Mouse (Mus musculus) bone marrow, adult 2 months (tissue): ENCODE data around the gene Rnf220.

ENCODE experiments used
- CTCF ChIP-seq: fragments of 200-500 bp; IDR thresholded peaks from 2 replicates; pipeline ENCODE4 v1.5.1; 2011; ENCODE audit warnings: low read length, control low read depth; ENCODE audit not compliant: control insufficient read depth, insufficient read depth
- POLR2A ChIP-seq: fragments of 200-500 bp; IDR thresholded peaks from 2 replicates; pipeline ENCODE4 v1.6.1; 2011; ENCODE audit warnings: low read depth, mild to moderate bottlenecking, control low read depth, low read length, borderline replicate concordance; ENCODE audit not compliant: control insufficient read depth

DNA sequence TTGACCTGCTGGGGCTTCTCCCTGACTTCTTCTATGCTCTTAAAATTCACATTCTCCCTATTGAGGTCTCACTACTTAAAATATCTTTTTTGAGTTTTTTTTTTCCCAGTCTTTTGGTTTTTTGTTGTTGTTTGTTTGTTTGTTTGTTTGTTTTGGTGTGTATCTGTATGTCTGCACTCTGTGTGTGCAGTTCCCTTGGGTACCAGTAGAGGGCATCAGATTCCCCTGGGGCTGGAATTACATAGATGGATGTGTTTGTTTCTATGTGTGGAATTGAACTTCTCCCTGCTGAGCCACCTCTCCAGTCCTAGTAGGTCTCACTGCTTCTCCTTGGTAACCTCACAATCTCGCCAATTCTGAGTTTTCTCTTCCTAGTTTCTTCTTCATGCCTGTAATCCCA lies 187.4 kb downstream of the Rnf220 start:
- TF ChIP-seq POLR2A: no peak
- no peak for TF ChIP-seq CTCF
